Mouse (Mus musculus): ENCODE measurements around the gene Dis3l2. TPM values are rescaled to one million over a fixed set of nuclear protein-coding genes. Genes with fewer than 3 reads are reported as not detected.

Gene Dis3l2
- polyA plus RNA-seq, 1 experiment from 2014 or later = 23.0 TPM

DNA sequence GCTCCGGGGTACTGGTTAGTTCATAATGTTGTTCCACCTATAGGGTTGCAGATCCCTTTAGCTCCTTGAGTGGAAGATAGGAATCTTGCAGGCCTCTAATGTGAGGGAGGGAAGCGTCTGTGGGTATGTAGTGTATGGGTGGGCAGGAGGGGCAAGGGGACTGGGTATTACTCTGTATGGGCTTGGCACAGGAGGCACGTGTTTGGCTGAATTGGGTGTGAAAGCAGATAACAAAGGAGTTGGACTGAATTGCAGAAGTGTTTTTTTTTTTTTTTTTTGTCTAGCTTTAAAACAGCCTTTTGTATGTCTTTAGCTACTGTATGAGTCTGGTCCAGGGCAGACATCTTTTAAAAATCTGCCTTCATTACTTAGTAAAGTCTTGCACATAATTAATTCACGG, 5.9 kb downstream of the Dis3l2 start:
- Histone ChIP-seq H3K27me3 (replicated peaks; ENCODE audit: control insufficient read depth, insufficient read depth, low read length) (no peaks in the 10 kb centered on the region), H3K4me1 (replicated peaks; ENCODE audit: control insufficient read depth, insufficient read depth, low read length) (peaks cover 5% of the 10 kb centered on the region; the same call in 1 of the 2 replicates), H3K9me3 (ENCODE audit: control insufficient read depth, low read length) (no peaks in the 10 kb centered on the region), H3K27ac (ENCODE audit: low read depth) (no peak overlapping the region), H3K9ac (ENCODE audit: low read length) (no peak overlapping the region), H3K36me3 (ENCODE audit: control insufficient read depth, insufficient read depth, low read length) (no peaks in the 10 kb centered on the region), H3K4me2 (ENCODE audit: low read length) (no peak overlapping the region), H3K4me3 (ENCODE audit: low read depth, low read length) (no peak overlapping the region)
- ATAC-seq (replicated peaks; ENCODE audit: low FRiP score, low TSS enrichment, low read depth) (no peak), DNase-seq (ENCODE audit: low spot score) (no peak)
- 91% methylated on average over 4 of the region's 4 CpGs for WGBS

DNA sequence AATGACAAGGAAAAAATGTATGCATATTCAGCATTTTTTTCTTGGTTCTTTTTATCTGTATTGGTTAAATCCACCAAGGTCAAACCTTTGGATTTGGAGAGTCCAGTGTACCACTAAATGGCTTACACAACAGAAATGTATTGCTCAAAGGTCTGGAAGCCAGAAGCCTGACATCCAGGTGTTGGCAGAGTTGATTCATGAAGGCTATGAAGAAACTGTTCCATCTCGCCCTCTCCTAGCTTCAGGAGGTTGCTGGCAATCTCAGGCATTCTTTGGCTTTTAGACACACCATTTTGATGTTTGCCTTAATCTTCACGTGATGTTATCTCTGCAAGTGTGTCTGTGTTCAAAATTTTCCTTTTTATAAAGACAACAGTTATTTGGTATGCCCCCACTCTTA, 8.4 kb downstream of the Dis3l2 start:
- 89% methylated on average over 2 of the region's 2 CpGs for WGBS
- Histone ChIP-seq H3K27ac (ENCODE audit: low read depth) (no peak overlapping the region), H3K9me3 (ENCODE audit: control insufficient read depth, low read length) (no peaks in the 10 kb centered on the region), H3K9ac (ENCODE audit: low read length) (no peak overlapping the region), H3K4me2 (ENCODE audit: low read length) (no peak overlapping the region), H3K4me1 (replicated peaks; ENCODE audit: control insufficient read depth, insufficient read depth, low read length) (no peaks in the 10 kb centered on the region), H3K36me3 (ENCODE audit: control insufficient read depth, insufficient read depth, low read length) (no peaks in the 10 kb centered on the region), H3K4me3 (ENCODE audit: low read depth, low read length) (no peak overlapping the region), H3K27me3 (replicated peaks; ENCODE audit: control insufficient read depth, insufficient read depth, low read length) (no peaks in the 10 kb centered on the region)
- ATAC-seq (replicated peaks; ENCODE audit: low FRiP score, low TSS enrichment, low read depth) = no peak
- no peak for DNase-seq (ENCODE audit: low spot score)

DNA sequence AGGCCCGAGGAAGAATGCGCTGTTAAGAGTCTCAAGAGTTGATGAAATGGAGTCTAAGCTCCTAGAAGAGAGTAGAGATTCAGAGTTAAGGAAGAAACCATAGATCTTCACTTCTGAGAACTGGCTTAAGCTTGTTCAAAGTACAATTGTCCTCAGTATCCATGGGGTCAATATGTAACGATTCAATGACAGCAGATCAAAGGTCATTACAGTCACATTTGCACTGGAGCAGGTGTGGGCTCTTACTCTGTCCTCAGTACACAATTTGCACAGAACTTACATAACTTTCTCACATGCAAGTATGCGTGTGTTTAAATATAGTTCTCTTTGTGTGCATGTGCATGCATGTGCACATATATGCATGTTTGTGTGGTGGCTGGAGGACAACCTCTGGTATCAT, 9.4 kb downstream of the Dis3l2 start:
- Histone ChIP-seq H3K9ac (ENCODE audit: low read length) (no peak overlapping the region), H3K27ac (ENCODE audit: low read depth) (no peak overlapping the region), H3K4me1 (replicated peaks; ENCODE audit: control insufficient read depth, insufficient read depth, low read length) (no peaks in the 10 kb centered on the region), H3K9me3 (ENCODE audit: control insufficient read depth, low read length) (no peaks in the 10 kb centered on the region), H3K27me3 (replicated peaks; ENCODE audit: control insufficient read depth, insufficient read depth, low read length) (no peaks in the 10 kb centered on the region), H3K4me2 (ENCODE audit: low read length) (no peak overlapping the region), H3K4me3 (ENCODE audit: low read depth, low read length) (no peak overlapping the region), H3K36me3 (ENCODE audit: control insufficient read depth, insufficient read depth, low read length) (no peaks in the 10 kb centered on the region)
- ATAC-seq (replicated peaks; ENCODE audit: low FRiP score, low TSS enrichment, low read depth) (no peak), DNase-seq (ENCODE audit: low spot score) (no peak)
- WGBS = 86% methylated on average over 4 of the region's 4 CpGs

GRCm38 (mm10) chr1:86718190-86718589, 14.6 kb downstream of the Dis3l2 start:
- DNase-seq (ENCODE audit: low spot score) = no peak
- ATAC-seq (replicated peaks; ENCODE audit: low FRiP score, low TSS enrichment, low read depth) = no peak
- WGBS = 86% methylated on average over 1 of the region's 1 CpGs

DNA sequence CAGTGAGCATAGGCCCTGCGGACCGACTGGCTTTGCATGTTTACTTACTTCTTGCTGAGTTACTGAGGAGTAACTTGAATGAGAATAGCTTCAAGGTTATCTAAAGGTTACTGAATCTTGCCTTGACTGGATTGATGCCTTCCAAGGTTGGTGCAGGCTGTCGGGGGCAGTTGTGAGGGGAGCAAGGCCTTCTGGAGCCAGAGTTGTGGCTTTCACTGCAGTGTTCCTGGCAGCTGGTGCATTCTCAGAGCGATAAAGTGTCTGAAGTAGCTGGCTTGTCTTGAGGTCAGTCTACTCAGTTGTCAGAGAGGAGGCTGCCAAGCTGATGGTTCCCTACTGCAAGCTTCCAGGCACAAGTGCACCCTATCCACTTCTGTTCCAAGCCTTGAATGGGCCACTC, 15.8 kb downstream of the Dis3l2 start:
- Histone ChIP-seq H3K9me3 (ENCODE audit: control insufficient read depth, low read length) (no peaks in the 10 kb centered on the region), H3K4me2 (ENCODE audit: low read length) (no peak overlapping the region), H3K27ac (ENCODE audit: low read depth) (no peak overlapping the region), H3K27me3 (replicated peaks; ENCODE audit: control insufficient read depth, insufficient read depth, low read length) (no peaks in the 10 kb centered on the region), H3K9ac (ENCODE audit: low read length) (no peak overlapping the region), H3K4me3 (ENCODE audit: low read depth, low read length) (no peak overlapping the region), H3K36me3 (ENCODE audit: control insufficient read depth, insufficient read depth, low read length) (no peaks in the 10 kb centered on the region), H3K4me1 (replicated peaks; ENCODE audit: control insufficient read depth, insufficient read depth, low read length) (no peaks in the 10 kb centered on the region)
- WGBS = 85% methylated on average over 4 of the region's 4 CpGs
- DNase-seq (ENCODE audit: low spot score) (no peak), ATAC-seq (replicated peaks; ENCODE audit: low FRiP score, low TSS enrichment, low read depth) (no peak)

More at GRCm38 (mm10) chr1:86718190-86718589, 14.6 kb downstream of the Dis3l2 start:
- no peaks in the 10 kb centered on the region for H3K27me3 ChIP-seq (replicated peaks; ENCODE audit: control insufficient read depth, insufficient read depth, low read length)
- no peak overlapping the region for H3K4me2 ChIP-seq (ENCODE audit: low read length)
- H3K4me1 ChIP-seq (replicated peaks; ENCODE audit: control insufficient read depth, insufficient read depth, low read length) = no peaks in the 10 kb centered on the region
- no peak overlapping the region for H3K4me3 ChIP-seq (ENCODE audit: low read depth, low read length)
- no peak overlapping the region for H3K27ac ChIP-seq (ENCODE audit: low read depth)
- H3K9ac ChIP-seq (ENCODE audit: low read length) = no peak overlapping the region
- H3K9me3 ChIP-seq (ENCODE audit: control insufficient read depth, low read length) = no peaks in the 10 kb centered on the region
- H3K36me3 ChIP-seq (ENCODE audit: control insufficient read depth, insufficient read depth, low read length) = no peaks in the 10 kb centered on the region

GRCm38 (mm10) chr1:86733160-86733821, 29.7 kb downstream of the Dis3l2 start:
- H3K36me3 ChIP-seq (ENCODE audit: control insufficient read depth, insufficient read depth, low read length) = no peaks in the 10 kb centered on the region
- no peak overlapping the region for H3K9ac ChIP-seq (ENCODE audit: low read length)
- 82% methylated on average over 2 of the region's 2 CpGs for WGBS
- ATAC-seq (replicated peaks; ENCODE audit: low FRiP score, low TSS enrichment, low read depth) = no peak
- no peaks in the 10 kb centered on the region for H3K9me3 ChIP-seq (ENCODE audit: control insufficient read depth, low read length)
- H3K4me2 ChIP-seq (ENCODE audit: low read length) = no peak overlapping the region
- no peak overlapping the region for H3K27ac ChIP-seq (ENCODE audit: low read depth)
- H3K4me1 ChIP-seq (replicated peaks; ENCODE audit: control insufficient read depth, insufficient read depth, low read length) = no peaks in the 10 kb centered on the region
- no peak for DNase-seq (ENCODE audit: low spot score)
- no peak overlapping the region for H3K4me3 ChIP-seq (ENCODE audit: low read depth, low read length)
- H3K27me3 ChIP-seq (replicated peaks; ENCODE audit: control insufficient read depth, insufficient read depth, low read length) = no peaks in the 10 kb centered on the region

- H3K36me3 ChIP-seq (ENCODE audit: control insufficient read depth, insufficient read depth, low read length) = no peaks in the 10 kb centered on the region
- no peak overlapping the region for H3K9ac ChIP-seq (ENCODE audit: low read length)
- H3K9me3 ChIP-seq (ENCODE audit: control insufficient read depth, low read length) = no peaks in the 10 kb centered on the region
- ATAC-seq (replicated peaks; ENCODE audit: low FRiP score, low TSS enrichment, low read depth) = no peak
- H3K4me3 ChIP-seq (ENCODE audit: low read depth, low read length) = no peak overlapping the region
- H3K27ac ChIP-seq (ENCODE audit: low read depth) = no peak overlapping the region
- no peaks in the 10 kb centered on the region for H3K27me3 ChIP-seq (replicated peaks; ENCODE audit: control insufficient read depth, insufficient read depth, low read length)
- 89% methylated on average over 1 of the region's 1 CpGs for WGBS
- H3K4me2 ChIP-seq (ENCODE audit: low read length) = no peak overlapping the region
- no peaks in the 10 kb centered on the region for H3K4me1 ChIP-seq (replicated peaks; ENCODE audit: control insufficient read depth, insufficient read depth, low read length)
- DNase-seq (ENCODE audit: low spot score) = no peak
These were observed 32.8 kb downstream of the Dis3l2 start for GRCm38 (mm10) chr1:86736414-86736813.

- DNase-seq (ENCODE audit: low spot score) (no peak), ATAC-seq (replicated peaks; ENCODE audit: low FRiP score, low TSS enrichment, low read depth) (no peak)
- no peak overlapping the region for H3K27ac ChIP-seq (ENCODE audit: low read depth)
- no peaks in the 10 kb centered on the region for H3K4me1 ChIP-seq (replicated peaks; ENCODE audit: control insufficient read depth, insufficient read depth, low read length)
- WGBS = 71% methylated on average over 3 of the region's 3 CpGs
- peaks cover 20% of the 10 kb centered on the region for H3K36me3 ChIP-seq (ENCODE audit: control insufficient read depth, insufficient read depth, low read length)
- no peak overlapping the region for H3K9ac ChIP-seq (ENCODE audit: low read length)
- H3K27me3 ChIP-seq (replicated peaks; ENCODE audit: control insufficient read depth, insufficient read depth, low read length) = no peaks in the 10 kb centered on the region
- no peaks in the 10 kb centered on the region for H3K9me3 ChIP-seq (ENCODE audit: control insufficient read depth, low read length)
- no peak overlapping the region for H3K4me2 ChIP-seq (ENCODE audit: low read length)
- no peak overlapping the region for H3K4me3 ChIP-seq (ENCODE audit: low read depth, low read length)
These were observed 39.3 kb downstream of the Dis3l2 start for GRCm38 (mm10) chr1:86742896-86743295.

GRCm38 (mm10) chr1:86747034-86747433, 43.4 kb downstream of the Dis3l2 start:
- no peak overlapping the region for H3K4me2 ChIP-seq (ENCODE audit: low read length)
- ATAC-seq (replicated peaks; ENCODE audit: low FRiP score, low TSS enrichment, low read depth) (no peak), DNase-seq (ENCODE audit: low spot score) (no peak)
- H3K36me3 ChIP-seq (ENCODE audit: control insufficient read depth, insufficient read depth, low read length) = peaks cover 34% of the 10 kb centered on the region
- H3K27ac ChIP-seq (ENCODE audit: low read depth) = no peak overlapping the region
- no peak overlapping the region for H3K4me3 ChIP-seq (ENCODE audit: low read depth, low read length)
- H3K27me3 ChIP-seq (replicated peaks; ENCODE audit: control insufficient read depth, insufficient read depth, low read length) = no peaks in the 10 kb centered on the region
- no peak overlapping the region for H3K9ac ChIP-seq (ENCODE audit: low read length)
- no peaks in the 10 kb centered on the region for H3K4me1 ChIP-seq (replicated peaks; ENCODE audit: control insufficient read depth, insufficient read depth, low read length)
- H3K9me3 ChIP-seq (ENCODE audit: control insufficient read depth, low read length) = no peaks in the 10 kb centered on the region
- 95% methylated on average over 2 of the region's 2 CpGs for WGBS
